Mouse (Mus musculus): ENCODE data around the gene Hif3a. TPM values are rescaled to one million over a fixed set of nuclear protein-coding genes. Genes with fewer than 3 reads are reported as not detected.
"Not testable (repeated sequence)": the region's sequence is repeated elsewhere in the genome, so short reads cannot be mapped to it uniquely, and the experiment has no call there.

The Hif3a gene
- 1 to 10 TPM; 6.6 to 8.1 TPM for total RNA-seq (2021)
- long read RNA-seq, experiment 1, partial matches to known transcripts = 0 of 1 reads
- long read RNA-seq, experiment 1, other reads (novel, unspliced or antisense) = 1 of 1 reads
- long read RNA-seq, experiment 2 = 0 reads

DNA sequence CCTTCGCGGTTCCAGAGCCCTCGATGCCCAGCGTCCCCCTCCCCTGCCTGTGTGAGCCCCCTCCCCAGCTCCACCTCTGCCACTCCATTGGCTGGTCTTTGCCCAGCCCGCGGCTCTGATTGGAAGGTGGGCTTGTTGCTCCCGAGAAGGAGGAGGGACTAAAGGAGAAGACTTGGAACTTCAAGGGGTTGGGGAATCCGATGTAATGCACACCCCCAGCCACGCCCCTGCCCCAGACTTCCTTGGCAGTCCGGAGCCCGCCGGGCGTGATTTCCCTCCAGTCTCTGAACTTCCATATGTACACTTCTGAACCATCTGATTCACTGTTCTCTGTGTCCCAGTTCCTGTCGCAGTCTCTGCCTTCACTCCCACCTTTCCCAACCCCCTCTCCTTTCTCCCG is at the start of gene Hif3a:
TSS of gene Hif3a (minus strand) at position 39 of the 400 bp plus-strand sequence.
- peak in 1 of 2 experiments; percentile 58 for DNase-seq (ENCODE audit: low spot score in 2 of 2)

DNA sequence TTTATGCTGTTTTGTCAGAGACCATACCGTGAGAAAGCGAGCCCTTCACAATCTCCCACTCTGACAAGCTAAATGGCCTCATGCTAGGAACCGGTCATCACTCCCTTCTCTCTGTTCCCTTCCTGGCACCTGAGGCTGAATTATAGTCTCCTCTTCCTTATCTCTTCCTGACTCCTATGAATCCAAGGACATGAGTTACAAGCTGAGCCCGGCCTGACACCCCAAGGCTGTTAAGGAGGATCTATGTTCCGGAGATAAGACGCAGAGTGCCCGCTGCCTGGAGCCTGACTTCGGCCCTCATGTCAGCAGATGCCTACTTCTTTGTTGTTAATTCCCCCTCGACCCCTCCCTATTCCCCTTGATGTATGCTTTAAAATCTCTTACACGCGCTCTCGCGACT is 39.4 kb upstream of the Hif3a start:
- DNase-seq (ENCODE audit: low spot score in 2 of 2) = not testable (repeated sequence)

- no peak for DNase-seq (ENCODE audit: low spot score in 2 of 2)
These were observed 29.1 kb upstream of the Hif3a start for GRCm38 (mm10) chr7:17091280-17091679.

- DNase-seq (ENCODE audit: low spot score in 2 of 2) = no peak
These were observed 27.9 kb upstream of the Hif3a start for GRCm38 (mm10) chr7:17090058-17090585.

- DNase-seq (ENCODE audit: low spot score in 2 of 2) = no peak
These were observed 25.5 kb upstream of the Hif3a start for GRCm38 (mm10) chr7:17087731-17088130.

DNA sequence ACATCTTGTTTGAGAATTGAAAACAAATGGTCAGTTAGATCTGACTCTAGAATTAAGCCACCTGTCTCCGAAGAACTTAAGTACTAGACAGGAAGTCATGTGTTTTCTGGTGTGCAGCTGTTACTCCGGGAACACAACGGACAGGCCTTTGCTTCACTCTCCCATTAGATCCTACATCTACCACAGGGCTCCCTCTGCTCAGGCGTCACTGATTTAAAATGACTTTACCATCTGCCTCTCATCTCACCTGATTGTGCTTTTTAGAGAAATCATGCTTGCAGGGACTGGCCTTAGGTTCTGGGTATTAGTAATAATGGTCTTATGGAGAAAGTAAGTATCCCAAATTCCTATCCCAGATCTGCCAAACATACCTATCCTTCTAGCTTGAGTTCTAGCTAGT is 20.5 kb upstream of the Hif3a start:
- no peak for DNase-seq (ENCODE audit: low spot score in 2 of 2)

DNA sequence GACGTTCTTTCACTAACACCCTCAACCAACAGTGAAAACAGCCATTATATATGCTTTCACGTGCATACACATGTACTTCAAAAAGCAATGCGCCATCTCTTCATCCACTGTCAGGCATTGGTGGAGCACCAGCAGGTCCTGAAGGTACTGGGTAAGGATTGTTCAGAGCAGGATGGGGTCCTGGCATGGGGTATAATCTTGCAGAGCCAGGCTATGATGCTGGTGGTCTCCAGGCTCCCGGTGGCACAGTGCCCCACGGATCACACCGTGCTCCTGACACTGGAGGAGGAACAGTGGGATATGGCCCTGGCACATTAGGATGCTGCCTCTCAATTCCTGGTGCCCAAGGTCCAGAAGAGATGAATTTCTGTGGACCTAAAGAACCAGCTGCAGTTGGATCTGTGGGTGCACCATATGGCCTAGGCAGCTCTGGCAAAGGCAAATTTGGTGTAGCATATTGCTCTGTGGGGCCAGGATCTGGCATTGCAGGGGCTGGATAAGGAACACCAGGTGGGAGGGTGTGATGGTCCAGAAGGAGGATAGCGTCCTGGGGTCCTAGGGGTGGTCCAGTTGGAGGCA is 15.9 kb upstream of the Hif3a start:
- no peak for DNase-seq (ENCODE audit: low spot score in 2 of 2)

GRCm38 (mm10) chr7:17076542-17076941 is 14.3 kb upstream of the Hif3a start:
- no peak for DNase-seq (ENCODE audit: low spot score in 2 of 2)

DNA sequence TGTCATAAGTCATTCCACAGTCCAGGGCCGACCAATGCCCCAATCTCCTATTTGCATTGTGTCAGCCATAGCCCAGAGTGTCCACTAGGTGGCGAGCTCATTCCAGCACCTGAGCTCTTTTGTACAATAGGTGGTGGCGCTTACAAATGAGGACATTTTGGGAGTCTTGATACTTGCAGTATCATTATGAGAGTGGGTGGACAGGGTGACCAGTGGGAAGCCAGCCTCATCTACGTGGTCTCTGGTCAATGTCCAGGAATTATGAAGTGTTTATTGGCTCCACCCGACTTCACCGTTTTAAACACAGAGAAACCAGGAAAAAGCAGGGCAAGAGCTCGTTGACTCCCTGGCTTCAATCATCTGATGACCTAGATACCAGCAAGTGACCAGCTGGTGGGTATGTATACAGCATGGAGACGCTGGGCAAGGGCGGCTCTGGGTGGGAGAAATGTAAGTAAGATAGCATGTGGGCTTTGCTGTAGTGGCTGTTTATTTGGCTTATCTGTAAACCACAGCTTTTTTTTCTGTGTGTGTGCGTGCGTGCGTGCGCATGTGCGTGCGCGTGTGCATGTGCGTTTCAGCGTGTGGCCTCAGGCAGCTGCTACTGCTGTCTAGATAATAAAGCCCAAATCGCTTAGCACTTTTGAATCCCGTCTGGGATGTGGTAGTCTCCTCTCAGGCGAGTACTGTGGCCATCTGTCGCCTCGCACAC is 11.8 kb upstream of the Hif3a start, which contains the start of gene Psg16:
TSS of gene Psg16 (plus strand) at position 137 of the 712 bp plus-strand sequence.
- DNase-seq (ENCODE audit: low spot score in 2 of 2) = peak in 1 of 2 experiments; percentile 34

DNA sequence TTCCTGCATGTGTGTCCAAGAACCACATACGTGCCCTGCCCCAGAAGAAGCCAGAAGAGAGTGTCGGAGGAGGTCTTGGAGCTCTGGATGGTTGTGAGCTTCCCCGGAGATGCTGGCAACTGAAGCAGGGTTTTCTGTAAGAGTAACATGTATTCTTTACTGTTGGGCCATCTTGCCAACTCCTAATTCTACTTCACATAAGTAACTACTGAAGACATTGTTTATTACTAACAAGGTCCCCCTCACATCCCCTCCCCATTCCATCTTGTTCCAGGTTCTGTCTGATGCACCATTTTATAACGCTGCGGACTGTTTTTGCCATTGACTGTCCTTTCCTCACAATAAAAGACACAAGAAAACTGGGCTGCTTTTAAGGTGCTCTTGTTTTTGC is 11.3 kb upstream of the Hif3a start:
- no peak for DNase-seq (ENCODE audit: low spot score in 2 of 2)

- not testable (repeated sequence) for DNase-seq (ENCODE audit: low spot score in 2 of 2)
These were observed 5.4 kb upstream of the Hif3a start for GRCm38 (mm10) chr7:17067651-17068050.

- DNase-seq (ENCODE audit: low spot score in 2 of 2) = no peak
These were observed 4.8 kb upstream of the Hif3a start for GRCm38 (mm10) chr7:17067000-17067399.

GRCm38 (mm10) chr7:17066412-17066811 is 4.2 kb upstream of the Hif3a start:
- peak; percentile 53 to 78 for DNase-seq (ENCODE audit: low spot score in 2 of 2)

GRCm38 (mm10) chr7:17065620-17066019 is 3.4 kb upstream of the Hif3a start:
- no peak for DNase-seq (ENCODE audit: low spot score in 2 of 2)

- DNase-seq (ENCODE audit: low spot score in 2 of 2) = no peak
These were observed 618 bp upstream of the Hif3a start for GRCm38 (mm10) chr7:17062845-17063244.

GRCm38 (mm10) chr7:17060782-17061605 is 1.2 kb downstream of the Hif3a start:
- peak in 1 of 2 experiments; percentile 41 for DNase-seq (ENCODE audit: low spot score in 2 of 2)

- DNase-seq (ENCODE audit: low spot score in 2 of 2) = peak; percentile 87 to 93
These were observed 2.0 kb downstream of the Hif3a start for GRCm38 (mm10) chr7:17060031-17060781.

DNA sequence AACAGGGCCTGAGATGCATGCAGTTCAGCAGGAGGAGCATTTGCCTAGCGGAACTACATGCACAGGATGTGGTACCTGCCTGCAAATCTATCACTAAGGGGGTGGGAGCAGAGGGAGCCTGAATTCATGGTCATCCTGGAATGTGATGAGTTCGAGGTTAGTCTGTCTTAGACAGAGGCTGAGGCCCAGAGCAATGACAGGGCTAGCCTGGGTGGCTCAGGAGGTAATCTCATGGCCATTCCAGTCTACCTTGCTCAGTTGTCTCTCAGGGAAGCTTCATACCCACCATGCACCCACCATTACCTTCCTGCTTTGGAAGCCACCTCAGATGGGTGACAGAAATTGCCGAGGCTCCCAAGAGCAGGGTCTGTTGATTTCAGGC is 2.8 kb downstream of the Hif3a start:
- no peak for DNase-seq (ENCODE audit: low spot score in 2 of 2)

- peak in 1 of 2 experiments; percentile 50 for DNase-seq (ENCODE audit: low spot score in 2 of 2)
These were observed 3.3 kb downstream of the Hif3a start for GRCm38 (mm10) chr7:17058816-17059462.

DNA sequence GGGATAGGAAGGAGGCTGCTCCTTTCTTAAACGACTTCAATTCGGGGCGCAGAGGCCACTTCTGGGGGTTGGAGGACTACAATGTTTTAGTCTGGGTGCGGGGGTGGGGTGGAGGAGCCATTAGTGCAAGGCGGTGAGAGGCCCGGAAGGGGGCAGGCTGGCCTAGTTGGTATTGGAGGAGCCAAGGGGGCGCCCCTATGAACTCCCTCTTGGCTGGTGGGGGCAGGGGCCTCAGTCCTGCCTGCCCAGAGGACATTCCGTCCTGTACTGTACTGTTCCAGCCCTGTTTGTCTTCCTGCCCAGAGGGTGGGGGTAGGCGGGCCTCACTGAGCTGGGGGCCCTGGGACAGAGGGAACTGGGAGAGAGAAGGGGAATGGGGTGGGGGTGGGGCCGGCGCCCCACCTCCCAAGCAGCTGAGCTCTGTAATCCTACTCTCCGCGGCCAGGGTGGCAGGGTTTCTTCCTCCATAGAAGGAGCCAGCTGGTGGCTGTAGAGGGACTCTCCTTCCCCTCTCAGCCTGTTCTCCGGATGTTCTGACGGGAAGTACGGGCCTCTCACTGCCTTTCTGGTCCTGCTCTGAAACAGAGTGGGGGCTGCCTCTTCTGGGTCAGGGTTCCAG is 4.0 kb downstream of the Hif3a start:
- peak; percentile 54 to 82 for DNase-seq (ENCODE audit: low spot score in 2 of 2)

Measured in gastrocnemius, postnatal 4 days (tissue).